Mouse (Mus musculus) cortical plate, adult 2 months (tissue): ENCODE results near the gene Mvd.

Experiments
- CTCF ChIP-seq: fragments of 200-500 bp; IDR thresholded peaks from 2 replicates; pipeline ENCODE4 v1.5.1; 2011; ENCODE audit warnings: mild to moderate bottlenecking, control low read depth, low read length; ENCODE audit not compliant: insufficient read depth; ENCODE audit errors: extremely low read depth
- POLR2A ChIP-seq: fragments of 200-500 bp; IDR thresholded peaks from 2 replicates; pipeline ENCODE4 v1.6.1; 2011; ENCODE audit warnings: mild to moderate bottlenecking, low read length, control low read depth; ENCODE audit not compliant: insufficient read depth; ENCODE audit errors: extremely low read depth

DNA sequence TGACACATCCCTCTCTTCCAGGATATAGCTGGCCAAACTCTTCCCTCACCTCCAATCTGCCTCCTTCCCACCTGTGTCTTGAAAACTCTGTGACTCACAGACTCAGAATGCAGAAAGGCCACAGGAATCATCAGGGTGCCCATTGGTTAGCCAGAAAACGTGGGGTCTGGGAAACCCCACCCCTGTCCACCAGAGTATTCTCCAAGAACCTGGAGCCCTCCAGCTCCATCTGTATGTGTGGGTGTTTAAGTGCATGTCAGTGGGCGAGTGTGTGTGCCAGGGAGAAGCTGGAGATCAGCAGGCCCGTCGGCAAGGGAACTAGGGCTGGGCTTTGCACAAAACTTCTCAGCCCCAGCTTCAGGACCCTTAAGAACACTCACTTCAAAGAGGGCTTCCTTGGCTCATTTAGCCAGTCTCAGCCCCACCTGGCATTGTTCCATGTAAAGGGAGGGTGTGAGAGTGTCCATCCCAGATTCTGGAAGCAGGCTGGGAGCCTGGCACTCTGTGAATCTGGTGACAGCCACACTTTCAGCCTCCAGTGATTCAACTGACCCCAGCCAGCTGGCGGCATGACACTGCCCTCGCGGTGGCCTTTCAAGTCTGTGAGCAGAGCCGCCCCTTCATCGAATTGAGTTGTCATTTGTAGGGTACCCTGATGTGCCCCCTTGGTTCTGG, 23.2 kb downstream of the Mvd start:
- no peak for TF ChIP-seq POLR2A
- no peak for TF ChIP-seq CTCF
